Mouse (Mus musculus) bone marrow, adult 2 months (tissue): ENCODE results near the gene Pole3. TPM values are rescaled to one million over a fixed set of nuclear protein-coding genes. Genes with fewer than 3 reads are reported as not detected.

Experiments used
- H3K27ac ChIP-seq: fragments of 200-500 bp; 2 replicates; pipeline ENCODE4 v1.5.1; 2012; ENCODE audit warnings: low read depth, mild to moderate bottlenecking, control low read depth, inconsistent platforms, low read length; ENCODE audit not compliant: control insufficient read depth, poor library complexity, insufficient read depth
- H3K4me1 ChIP-seq: fragments of 200-500 bp; 2 replicates; pipeline ENCODE4 v1.6.1; 2011; ENCODE audit warnings: low read length; ENCODE audit not compliant: control insufficient read depth, insufficient read depth
- H3K4me3 ChIP-seq: fragments of 200-500 bp; replicated peaks from 2 replicates; pipeline ENCODE3; 2011; ENCODE audit warnings: mild to moderate bottlenecking, low read depth, low read length, control low read depth; ENCODE audit not compliant: control insufficient read depth
- CTCF ChIP-seq: fragments of 200-500 bp; IDR thresholded peaks from 2 replicates; pipeline ENCODE4 v1.5.1; 2011; ENCODE audit warnings: low read length, control low read depth; ENCODE audit not compliant: control insufficient read depth, insufficient read depth
- POLR2A ChIP-seq: fragments of 200-500 bp; IDR thresholded peaks from 2 replicates; pipeline ENCODE4 v1.6.1; 2011; ENCODE audit warnings: low read depth, mild to moderate bottlenecking, control low read depth, low read length, borderline replicate concordance; ENCODE audit not compliant: control insufficient read depth
- WGBS: fragments of 180-500 bp; shearing (Covaris S2); methylation state at CpG from one replicate; pipeline ENCODE4 v1.1.7; 2018; 5-methylcytosine and 5-hydroxymethylcytosine counted together
- polyA plus RNA-seq: library from polyadenylated mRNA; stranded (reverse); fragments of >200 nt; gene quantifications from 2 replicates; pipeline ENCODE4 v1.2.4, GENCODE M21; 2011; ENCODE audit warnings: low replicate concordance; ENCODE audit not compliant: missing spikeins, insufficient read depth, insufficient read length

Gene Pole3
- polyA plus RNA-seq, 1 experiment, result 56.5 TPM

GRCm38 (mm10) chr4:62527655-62528054 lies 2.8 kb upstream of the Pole3 start:
- Histone ChIP-seq H3K27ac (no peak overlapping the region), H3K4me1 (no peaks in the 10 kb centered on the region; the same call in 1 of the 2 replicates), H3K4me3 (no peak overlapping the region)
- TF ChIP-seq POLR2A (no peak), CTCF (no peak)
- 49% methylated on average over 4 of the region's 4 CpGs for WGBS

- TF ChIP-seq POLR2A, result no peak
- no peak for TF ChIP-seq CTCF
- 58% methylated on average over 2 of the region's 2 CpGs for WGBS
- Histone ChIP-seq H3K4me3 (no peak overlapping the region), H3K27ac (no peak overlapping the region), H3K4me1 (no peaks in the 10 kb centered on the region; the same call in 1 of the 2 replicates)
Observed at GRCm38 (mm10) chr4:62526256-62526655, 1.4 kb upstream of the Pole3 start.

- Histone ChIP-seq H3K27ac (no peak overlapping the region), H3K4me1 (no peaks in the 10 kb centered on the region; the same call in 1 of the 2 replicates), H3K4me3 (peak overlapping the region; percentile 15)
- TF ChIP-seq CTCF (no peak), POLR2A (no peak)
- 2% methylated on average over 10 of the region's 10 CpGs for WGBS
Observed at GRCm38 (mm10) chr4:62525489-62525811, 582 bp upstream of the Pole3 start.

- TF ChIP-seq CTCF, result no peak
- TF ChIP-seq POLR2A, result no peak
- 60% methylated on average over 2 of the region's 2 CpGs for WGBS
- peaks cover 2% of the 10 kb centered on the region for H3K4me1 ChIP-seq
- H3K27ac ChIP-seq, result no peak overlapping the region
- H3K4me3 ChIP-seq, result no peak overlapping the region
Observed at GRCm38 (mm10) chr4:62520892-62521400, 3.9 kb downstream of the Pole3 start.

- Histone ChIP-seq H3K27ac (peak within 1 kb of the TSS; percentile 82), H3K4me1 (peaks cover 2% of the 10 kb centered on the region)
- WGBS, result under 1% methylated on average over 37 of the region's 37 CpGs
Observed at GRCm38 (mm10) chr4:62519849-62520233, 5.0 kb downstream of the Pole3 start, which contains the start of gene Alad. Alad (minus strand) TSS chr4:62519918.

GRCm38 (mm10) chr4:62519122-62519848 lies 5.6 kb downstream of the Pole3 start:
- TF ChIP-seq CTCF, result no peak
- TF ChIP-seq POLR2A, result no peak
- peak overlapping the region; percentile 82 for H3K27ac ChIP-seq
- 2% methylated on average over 26 of the region's 26 CpGs for WGBS
- H3K4me1 ChIP-seq, result peaks cover 2% of the 10 kb centered on the region
- H3K4me3 ChIP-seq, result peak overlapping the region; percentile 91

More at GRCm38 (mm10) chr4:62519849-62520233, 5.0 kb downstream of the Pole3 start, which contains the start of gene Alad:
- H3K4me3 ChIP-seq, result peak within 1 kb of the TSS; percentile 91
- no peak for TF ChIP-seq CTCF
- TF ChIP-seq POLR2A, result peak; percentile 72; the same call in 1 of the 2 replicates

GRCm38 (mm10) chr4:62518416-62519121 lies 6.3 kb downstream of the Pole3 start:
- H3K27ac ChIP-seq, result peak overlapping the region; percentile 82
- peaks cover 2% of the 10 kb centered on the region for H3K4me1 ChIP-seq
- H3K4me3 ChIP-seq, result peak overlapping the region; percentile 91
- TF ChIP-seq CTCF, result no peak
- no peak for TF ChIP-seq POLR2A
- 37% methylated on average over 13 of the region's 13 CpGs for WGBS
